Mouse (Mus musculus) small intestine, adult 2 months (tissue): ENCODE results near the gene Slc16a6.

Experiments
- CTCF ChIP-seq: fragments of 200-500 bp; IDR thresholded peaks from 2 replicates; pipeline ENCODE4 v1.5.1; 2012; ENCODE audit warnings: low read depth, mild to moderate bottlenecking, control low read depth, inconsistent platforms, low read length, moderate library complexity, mixed read lengths; ENCODE audit not compliant: insufficient replicate concordance, insufficient read length; ENCODE audit errors: extremely low read depth
- POLR2A ChIP-seq: fragments of 200-500 bp; IDR thresholded peaks from 2 replicates; pipeline ENCODE4 v1.6.1; 2012; ENCODE audit warnings: low read depth, mild to moderate bottlenecking, control low read depth, inconsistent platforms, low read length, moderate library complexity

DNA sequence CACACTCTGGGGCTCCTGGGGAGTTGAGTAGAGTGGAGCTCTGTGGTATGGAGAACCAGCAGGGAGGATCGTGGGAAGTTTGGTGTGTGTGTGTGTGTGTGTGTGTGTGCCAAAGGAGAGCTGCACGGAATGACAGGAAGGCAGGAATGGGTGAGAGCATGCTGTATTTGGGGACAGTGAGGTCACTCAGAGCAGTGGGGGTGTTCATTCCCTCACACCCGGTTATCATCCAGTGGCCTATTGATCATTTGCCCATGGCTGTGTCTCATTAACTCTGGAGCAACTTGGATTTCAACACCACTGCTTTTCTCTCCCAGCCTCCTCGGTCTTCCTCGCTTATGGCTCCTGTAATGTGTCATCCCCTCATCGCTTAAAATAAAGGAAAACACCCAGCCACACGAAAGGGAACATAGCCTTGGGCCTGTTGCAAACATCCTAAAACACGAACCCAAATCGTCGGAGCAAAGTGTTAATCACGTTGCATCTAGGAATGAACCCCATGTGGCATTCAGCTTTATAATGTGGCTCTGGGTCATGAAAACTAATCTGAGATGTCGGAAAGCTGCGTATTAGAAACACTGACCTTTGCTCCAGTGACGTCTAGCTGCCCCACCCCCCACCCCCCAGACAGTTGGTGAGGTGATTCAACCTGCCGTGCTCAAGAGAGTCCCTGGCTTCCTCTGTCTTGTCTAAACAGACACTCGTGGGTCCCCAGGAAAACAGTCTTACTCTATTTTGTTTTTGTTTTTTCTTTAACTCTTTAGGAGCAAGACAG lies 4.4 kb upstream of the Slc16a6 start:
- no peak for TF ChIP-seq POLR2A
- TF ChIP-seq CTCF, result no peak
